Mouse (Mus musculus) heart, embryonic 12.5 days (tissue): ENCODE results near the gene Usb1. TPM values are rescaled to one million over a fixed set of nuclear protein-coding genes. Genes with fewer than 3 reads are reported as not detected.

Source experiments
- ATAC-seq: fragments of 200-750 bp; cut with Nextera tagmentation; 2 replicates; pipeline ENCODE4 v1.8.0; 2017; ENCODE audit warnings: moderate TSS enrichment, moderate library complexity; ENCODE audit not compliant: insufficient number of reproducible peaks, low FRiP score
- H3K27ac ChIP-seq: fragments of 300-500 bp; sonication (generic); 2 replicates; pipeline ENCODE4 v1.5.1; 2016; ENCODE audit warnings: mild to moderate bottlenecking, moderate library complexity; ENCODE audit not compliant: poor library complexity, severe bottlenecking
- H3K27me3 ChIP-seq: fragments of 300-500 bp; sonication (generic); replicated peaks from 2 replicates; pipeline ENCODE4 v1.6.1; 2016; ENCODE audit warnings: mild to moderate bottlenecking, moderate library complexity
- H3K36me3 ChIP-seq: fragments of 300-500 bp; sonication (generic); 2 replicates; pipeline ENCODE4 v1.6.1; 2016; ENCODE audit warnings: mild to moderate bottlenecking, moderate library complexity
- H3K4me1 ChIP-seq: fragments of 300-500 bp; sonication (generic); replicated peaks from 2 replicates; pipeline ENCODE4 v1.6.1; 2016; ENCODE audit warnings: mild to moderate bottlenecking
- H3K4me2 ChIP-seq: fragments of 300-500 bp; sonication (generic); 2 replicates; pipeline ENCODE4 v1.6.1; 2016; ENCODE audit warnings: mild to moderate bottlenecking, moderate library complexity
- H3K4me3 ChIP-seq: fragments of 300-500 bp; sonication (generic); 2 replicates; pipeline ENCODE4 v1.5.1; 2016; ENCODE audit warnings: mild to moderate bottlenecking
- H3K9ac ChIP-seq: fragments of 300-500 bp; sonication (generic); 2 replicates; pipeline ENCODE4 v1.6.1; 2016; ENCODE audit warnings: mild to moderate bottlenecking, moderate library complexity
- H3K9me3 ChIP-seq: fragments of 300-500 bp; sonication (generic); replicated peaks from 2 replicates; pipeline ENCODE4 v1.6.1; 2016; ENCODE audit warnings: mild to moderate bottlenecking, moderate library complexity
- WGBS: fragments of 180-500 bp; shearing (Covaris S2); methylation state at CpG from one replicate; pipeline ENCODE4 v1.1.7; 2016; 5-methylcytosine and 5-hydroxymethylcytosine counted together
- polyA plus RNA-seq: library from polyadenylated mRNA; unstranded; fragments of >200 nt; fragmentation: Nextera tagmentation; extraction: Ambion mirVana; gene quantifications from 2 replicates; pipeline ENCODE4 v1.2.1, GENCODE M21; 2016

Gene Usb1
- polyA plus RNA-seq, result 25.5 and 26.5 TPM in 2 replicates

GRCm38 (mm10) chr8:95331720-95332436, at the start of gene Usb1, which contains the start of gene Zfp319:
Gene Usb1, plus strand, starts transcription at chr8:95332284.
Gene Zfp319, minus strand, starts transcription at chr8:95331950.
- Histone ChIP-seq H3K4me1 (peaks cover 24% of the 10 kb centered on the region), H3K27ac (peak within 1 kb of the TSS; percentile 99), H3K4me3 (peak within 1 kb of the TSS; percentile 87), H3K36me3 (peaks cover 53% of the 10 kb centered on the region), H3K4me2 (peak within 1 kb of the TSS; percentile 90), H3K9me3 (no peaks in the 10 kb centered on the region), H3K9ac (peak within 1 kb of the TSS; percentile 89), H3K27me3 (no peaks in the 10 kb centered on the region)
- WGBS, result under 1% methylated on average over 73 of the region's 80 CpGs
- peak; percentile 96 for ATAC-seq

GRCm38 (mm10) chr8:95289066-95289650, 42.9 kb upstream of the Usb1 start:
- 58% methylated on average over 6 of the region's 6 CpGs for WGBS
- H3K9ac ChIP-seq, result no peak overlapping the region

GRCm38 (mm10) chr8:95293172-95293571, 38.9 kb upstream of the Usb1 start:
- Histone ChIP-seq H3K27me3 (no peaks in the 10 kb centered on the region), H3K4me2 (peak overlapping the region; percentile 40; the same call in 1 of the 2 replicates), H3K4me1 (peaks cover 22% of the 10 kb centered on the region), H3K9ac (no peak overlapping the region), H3K36me3 (no peaks in the 10 kb centered on the region), H3K27ac (no peak overlapping the region), H3K9me3 (0 out of 2 replicates have a peak, but pooled peaks cover 3% of the 10 kb centered on the region), H3K4me3 (no peak overlapping the region)
- WGBS, result 64% methylated on average over 11 of the region's 11 CpGs
- ATAC-seq, result peak; percentile 31; the same call in 1 of the 2 replicates

More at GRCm38 (mm10) chr8:95289066-95289650, 42.9 kb upstream of the Usb1 start:
- ATAC-seq, result no peak
- Histone ChIP-seq H3K36me3 (no peaks in the 10 kb centered on the region), H3K27me3 (no peaks in the 10 kb centered on the region), H3K9me3 (peaks cover 3% of the 10 kb centered on the region; the same call in 1 of the 2 replicates), H3K4me2 (no peak overlapping the region), H3K4me3 (no peak overlapping the region), H3K27ac (no peak overlapping the region), H3K4me1 (peaks cover 16% of the 10 kb centered on the region)

GRCm38 (mm10) chr8:95293891-95294290, 38.2 kb upstream of the Usb1 start:
- WGBS, result 61% methylated on average over 7 of the region's 7 CpGs
- Histone ChIP-seq H3K27me3 (no peaks in the 10 kb centered on the region), H3K4me2 (peak overlapping the region; percentile 40), H3K9me3 (0 out of 2 replicates have a peak, but pooled peaks cover 3% of the 10 kb centered on the region), H3K4me3 (no peak overlapping the region), H3K4me1 (peaks cover 22% of the 10 kb centered on the region), H3K27ac (peak overlapping the region; percentile 52), H3K9ac (0 out of 2 replicates have a peak overlapping the region, but pooled peaks have one; percentile 3), H3K36me3 (no peaks in the 10 kb centered on the region)
- ATAC-seq, result peak; percentile 81

GRCm38 (mm10) chr8:95302410-95302809, 29.7 kb upstream of the Usb1 start:
- H3K4me2 ChIP-seq, result no peak overlapping the region
- no peak overlapping the region for H3K9ac ChIP-seq
- no peak overlapping the region for H3K27ac ChIP-seq
- 25% methylated on average over 5 of the region's 5 CpGs for WGBS
- ATAC-seq, result no peak
- peaks cover 17% of the 10 kb centered on the region; the same call in 1 of the 2 replicates for H3K27me3 ChIP-seq
- no peak overlapping the region for H3K4me3 ChIP-seq
- H3K9me3 ChIP-seq, result no peaks in the 10 kb centered on the region
- 0 out of 2 replicates have a peak, but pooled peaks cover 10% of the 10 kb centered on the region for H3K4me1 ChIP-seq
- H3K36me3 ChIP-seq, result no peaks in the 10 kb centered on the region

GRCm38 (mm10) chr8:95305526-95305925, 26.6 kb upstream of the Usb1 start:
- Histone ChIP-seq H3K4me2 (no peak overlapping the region), H3K4me1 (peaks cover 16% of the 10 kb centered on the region; the same call in 1 of the 2 replicates), H3K9ac (no peak overlapping the region), H3K27ac (no peak overlapping the region), H3K27me3 (peaks cover 10% of the 10 kb centered on the region; the same call in 1 of the 2 replicates), H3K9me3 (no peaks in the 10 kb centered on the region), H3K4me3 (no peak overlapping the region), H3K36me3 (no peaks in the 10 kb centered on the region)
- no peak for ATAC-seq
- 54% methylated on average over 4 of the region's 4 CpGs for WGBS

GRCm38 (mm10) chr8:95306431-95306830, 25.7 kb upstream of the Usb1 start, which contains the start of gene Cngb1:
Gene Cngb1, minus strand, starts transcription at chr8:95306585.
- H3K4me1 ChIP-seq, result peaks cover 16% of the 10 kb centered on the region; the same call in 1 of the 2 replicates
- no peak within 1 kb of the TSS for H3K4me2 ChIP-seq
- 39% methylated on average over 6 of the region's 6 CpGs for WGBS
- no peak for ATAC-seq
- H3K27ac ChIP-seq, result no peak within 1 kb of the TSS
- H3K4me3 ChIP-seq, result no peak within 1 kb of the TSS
- H3K36me3 ChIP-seq, result no peaks in the 10 kb centered on the region
- no peaks in the 10 kb centered on the region for H3K9me3 ChIP-seq
- H3K27me3 ChIP-seq, result peaks cover 13% of the 10 kb centered on the region; the same call in 1 of the 2 replicates
- no peak within 1 kb of the TSS for H3K9ac ChIP-seq

- ATAC-seq, result no peak
- no peaks in the 10 kb centered on the region for H3K9me3 ChIP-seq
Measured at GRCm38 (mm10) chr8:95310342-95310970, 21.6 kb upstream of the Usb1 start, which contains the start of gene Tepp. Gene Tepp, plus strand, starts transcription at chr8:95310566.

GRCm38 (mm10) chr8:95312836-95313235, 19.2 kb upstream of the Usb1 start:
- H3K36me3 ChIP-seq, result no peaks in the 10 kb centered on the region
- no peak; the same call in 1 of the 2 replicates for ATAC-seq

More at GRCm38 (mm10) chr8:95310342-95310970, 21.6 kb upstream of the Usb1 start, which contains the start of gene Tepp:
- WGBS, result 29% methylated on average over 6 of the region's 6 CpGs
- Histone ChIP-seq H3K4me1 (peaks cover 16% of the 10 kb centered on the region; the same call in 1 of the 2 replicates), H3K9ac (no peak within 1 kb of the TSS), H3K27ac (no peak within 1 kb of the TSS), H3K4me3 (no peak within 1 kb of the TSS), H3K4me2 (no peak within 1 kb of the TSS), H3K27me3 (peaks cover 14% of the 10 kb centered on the region; the same call in 1 of the 2 replicates), H3K36me3 (no peaks in the 10 kb centered on the region)

GRCm38 (mm10) chr8:95313857-95314256, 18.2 kb upstream of the Usb1 start:
- Histone ChIP-seq H3K27me3 (peaks cover 4% of the 10 kb centered on the region; the same call in 1 of the 2 replicates), H3K9me3 (peaks cover 3% of the 10 kb centered on the region; the same call in 1 of the 2 replicates), H3K27ac (no peak overlapping the region), H3K4me1 (peaks cover 7% of the 10 kb centered on the region; the same call in 1 of the 2 replicates), H3K4me2 (no peak overlapping the region), H3K4me3 (no peak overlapping the region), H3K9ac (no peak overlapping the region), H3K36me3 (no peaks in the 10 kb centered on the region)
- 81% methylated on average over 6 of the region's 6 CpGs for WGBS
- no peak for ATAC-seq

More at GRCm38 (mm10) chr8:95312836-95313235, 19.2 kb upstream of the Usb1 start:
- no peak overlapping the region for H3K27ac ChIP-seq
- 66% methylated on average over 18 of the region's 18 CpGs for WGBS
- H3K9ac ChIP-seq, result no peak overlapping the region
- H3K4me1 ChIP-seq, result peaks cover 7% of the 10 kb centered on the region; the same call in 1 of the 2 replicates
- H3K4me3 ChIP-seq, result no peak overlapping the region
- no peak overlapping the region for H3K4me2 ChIP-seq
- no peaks in the 10 kb centered on the region for H3K9me3 ChIP-seq
- H3K27me3 ChIP-seq, result peaks cover 4% of the 10 kb centered on the region; the same call in 1 of the 2 replicates
